Mouse (Mus musculus) left cerebral cortex, postnatal 10 days (tissue): ENCODE measurements around the gene Hps3. TPM values are rescaled to one million over a fixed set of nuclear protein-coding genes. Genes with fewer than 3 reads are reported as not detected.
A peak's percentile ranks its signal among the peaks of the same experiment; 100 is the strongest.
"Not testable (repeated sequence)": the region's sequence is repeated elsewhere in the genome, so short reads cannot be mapped to it uniquely, and the experiment has no call there.

Source experiments
- DNase-seq, 2 experiments: peaks; one replicate each; pipeline ENCODE4 v3.0.0; 2021 to 2022; ENCODE audit warnings: low spot score in 2 of 2, mixed read lengths in 1 of 2; ENCODE audit errors: extremely low spot score in 1 of 2
- intact Hi-C: fragments of 180-260 bp; cut with DNase I; formaldehyde crosslinking; loops from one replicate; pipeline ENCODE4 v1.15.1; 2025
- total RNA-seq, 2 experiments: library from RNA; stranded (reverse); gene quantifications; 2 replicates each; pipeline ENCODE4 v1.2.3; 2021

Gene Hps3
- 10 to 100 TPM; 20.0 to 20.5 TPM for total RNA-seq

- intact Hi-C loops: no loop called here
- peak; percentile 79 to 91 for DNase-seq
Observed at GRCm38 (mm10) chr3:20034719-20035404, at the start of gene Hps3. Gene Hps3 (minus strand): TSS chr3:20035315.

GRCm38 (mm10) chr3:20082161-20082560, 47.0 kb upstream of the Hps3 start:
- DNase-seq: no peak
- intact Hi-C loops: loop anchor here (10.0 kb wide), 1 partner anchor 177 kb away; no protein-coding TSS in a partner anchor

GRCm38 (mm10) chr3:20076145-20077053, 41.3 kb upstream of the Hps3 start:
- intact Hi-C loops: no loop called here
- no peak for DNase-seq

- intact Hi-C loops: no loop called here
- no peak for DNase-seq
Observed at GRCm38 (mm10) chr3:20058197-20058541, 23.1 kb upstream of the Hps3 start.

GRCm38 (mm10) chr3:20057306-20058196, 22.4 kb upstream of the Hps3 start, which contains the start of gene Hltf:
Gene Hltf (plus strand): TSS chr3:20057811.
- intact Hi-C loops: no loop called here
- peak; percentile 93 to 94 for DNase-seq

- intact Hi-C loops, DNase-seq: not testable (repeated sequence)
Observed at GRCm38 (mm10) chr3:20044736-20045135, 9.6 kb upstream of the Hps3 start.

- intact Hi-C loops: not testable (repeated sequence)
Observed at GRCm38 (mm10) chr3:20041461-20041860, 6.3 kb upstream of the Hps3 start.

GRCm38 (mm10) chr3:20036069-20036468, 954 bp upstream of the Hps3 start:
- intact Hi-C loops: no loop called here
- DNase-seq: no peak

More at GRCm38 (mm10) chr3:20041461-20041860, 6.3 kb upstream of the Hps3 start:
- DNase-seq: not testable (repeated sequence)

- intact Hi-C loops: no loop called here
- DNase-seq: no peak
Observed at GRCm38 (mm10) chr3:20033761-20034718, 1.1 kb downstream of the Hps3 start.

- intact Hi-C loops: no loop called here
- no peak for DNase-seq
Observed at GRCm38 (mm10) chr3:20030807-20031206, 4.3 kb downstream of the Hps3 start.

GRCm38 (mm10) chr3:20028640-20029039, 6.5 kb downstream of the Hps3 start:
- intact Hi-C loops: no loop called here
- no peak for DNase-seq

GRCm38 (mm10) chr3:20027788-20028187, 7.3 kb downstream of the Hps3 start:
- DNase-seq: no peak
- intact Hi-C loops: no loop called here

- DNase-seq: peak in 1 of 2 experiments; percentile 14
- intact Hi-C loops: no loop called here
Observed at GRCm38 (mm10) chr3:20026996-20027689, 8.0 kb downstream of the Hps3 start.

- no peak for DNase-seq
- intact Hi-C loops: no loop called here
Observed at GRCm38 (mm10) chr3:20026481-20026880, 8.6 kb downstream of the Hps3 start.

- intact Hi-C loops: no loop called here
- DNase-seq: no peak
Observed at GRCm38 (mm10) chr3:20023832-20024231, 11.3 kb downstream of the Hps3 start.

- DNase-seq: no peak
Observed at GRCm38 (mm10) chr3:20018076-20018475, 17.0 kb downstream of the Hps3 start.

GRCm38 (mm10) chr3:20014454-20014853, 20.7 kb downstream of the Hps3 start:
- no peak for DNase-seq
- intact Hi-C loops: no loop called here

More at GRCm38 (mm10) chr3:20018076-20018475, 17.0 kb downstream of the Hps3 start:
- intact Hi-C loops: no loop called here
